Mouse (Mus musculus) embryonic fibroblast, embryonic 13.5 days (primary cell): ENCODE measurements at regions not wholly inside any gene's neighbourhood (a gene's known extent, or its start where the extent isn't known, plus 50 kb on each side); places are given as distances from the start of the nearest gene placed in this dataset.

Source experiments
- H3K27ac ChIP-seq: 2 replicates; pipeline ENCODE4 v1.5.1; 2012; ENCODE audit warnings: low read length, control low read depth, inconsistent platforms; ENCODE audit not compliant: insufficient read depth
- H3K4me1 ChIP-seq: 2 replicates; pipeline ENCODE4 v1.6.1; 2011; ENCODE audit warnings: low read length; ENCODE audit not compliant: control insufficient read depth, insufficient read depth
- H3K4me3 ChIP-seq: 2 replicates; pipeline ENCODE4 v1.5.1; 2011; ENCODE audit warnings: mild to moderate bottlenecking, control low read depth, low read length; ENCODE audit not compliant: insufficient read depth
- CTCF ChIP-seq: IDR thresholded peaks from 2 replicates; pipeline ENCODE4 v1.5.1; 2011; ENCODE audit warnings: mild to moderate bottlenecking, control low read depth, low read length, moderate library complexity, borderline replicate concordance; ENCODE audit not compliant: insufficient read depth
- POLR2A ChIP-seq: IDR thresholded peaks from 2 replicates; pipeline ENCODE4 v1.6.1; 2011; ENCODE audit warnings: low read depth, mild to moderate bottlenecking, control low read depth, low read length, moderate library complexity

DNA sequence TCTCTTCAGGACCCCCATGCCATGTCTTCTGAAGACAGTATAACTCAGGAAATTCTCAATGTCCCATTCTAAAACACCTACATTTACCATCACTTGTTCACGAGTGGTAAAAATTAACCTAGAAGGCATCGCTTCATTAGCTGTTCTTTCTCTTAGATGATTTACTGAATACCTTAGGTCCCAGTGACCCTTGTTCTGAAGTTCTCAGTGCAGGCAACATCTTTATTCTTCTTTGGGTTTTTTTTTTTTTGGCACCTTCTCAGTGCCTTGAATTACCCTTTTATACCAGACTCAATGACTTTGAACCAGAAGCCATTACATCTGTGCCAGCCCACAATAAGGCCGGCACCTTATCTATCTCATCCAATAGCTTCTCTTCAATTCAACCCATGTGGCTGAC lies 167.1 kb upstream of the Usp24 start:
- no peak overlapping the region for H3K4me3 ChIP-seq
- TF ChIP-seq POLR2A (no peak), CTCF (no peak)
- no peaks in the 10 kb centered on the region for H3K4me1 ChIP-seq
- H3K27ac ChIP-seq: no peak overlapping the region

DNA sequence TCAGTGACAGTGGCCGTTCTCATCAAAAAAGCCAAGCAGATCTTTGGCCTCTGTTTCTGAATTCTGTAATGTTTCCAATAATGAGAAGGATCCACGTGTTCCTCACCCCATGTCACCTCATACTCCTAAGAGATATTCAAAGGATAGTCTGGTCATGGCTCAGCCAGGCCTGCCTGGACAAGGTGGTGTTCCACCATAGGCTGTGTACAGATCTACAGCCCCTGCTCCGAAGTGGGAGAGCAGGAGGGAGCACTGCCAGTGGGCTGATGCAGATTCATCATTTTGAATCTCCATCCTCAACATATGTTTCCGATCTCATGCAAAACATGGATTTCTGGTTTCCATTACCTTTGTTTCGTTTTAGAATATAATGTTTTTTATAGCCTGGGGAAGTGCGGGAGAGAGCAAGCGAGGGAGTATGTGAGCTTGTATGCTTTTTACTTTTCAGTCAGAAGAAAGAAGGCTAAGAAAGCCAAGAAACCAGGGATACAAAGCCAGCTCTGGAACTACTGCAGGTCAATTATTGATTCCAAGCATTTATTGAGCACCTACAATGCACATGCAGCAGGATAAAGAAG lies 166.5 kb upstream of the Usp24 start:
- TF ChIP-seq POLR2A (no peak), CTCF (no peak)
- Histone ChIP-seq H3K27ac (no peak overlapping the region), H3K4me1 (no peaks in the 10 kb centered on the region), H3K4me3 (no peak overlapping the region)

DNA sequence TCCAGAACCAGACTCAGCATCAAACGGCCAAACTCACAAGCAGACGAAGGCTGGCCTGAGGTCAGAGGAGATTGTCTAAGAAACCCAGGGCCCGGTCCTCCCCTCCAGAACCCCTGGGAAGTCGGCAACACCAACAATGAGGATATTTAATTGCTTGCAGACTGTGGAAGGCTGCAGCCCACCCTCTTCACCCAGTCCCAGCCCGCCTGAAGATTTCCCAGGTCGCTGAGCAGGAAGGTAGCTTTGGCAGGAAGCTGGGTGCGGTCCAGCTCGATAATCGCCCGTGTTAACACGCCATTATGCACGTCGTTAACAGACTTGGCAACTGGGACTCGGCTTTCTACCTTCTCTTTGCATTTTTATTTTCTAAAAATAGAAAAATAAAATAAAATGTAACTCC lies 165.2 kb upstream of the Usp24 start:
- no peak overlapping the region for H3K27ac ChIP-seq

DNA sequence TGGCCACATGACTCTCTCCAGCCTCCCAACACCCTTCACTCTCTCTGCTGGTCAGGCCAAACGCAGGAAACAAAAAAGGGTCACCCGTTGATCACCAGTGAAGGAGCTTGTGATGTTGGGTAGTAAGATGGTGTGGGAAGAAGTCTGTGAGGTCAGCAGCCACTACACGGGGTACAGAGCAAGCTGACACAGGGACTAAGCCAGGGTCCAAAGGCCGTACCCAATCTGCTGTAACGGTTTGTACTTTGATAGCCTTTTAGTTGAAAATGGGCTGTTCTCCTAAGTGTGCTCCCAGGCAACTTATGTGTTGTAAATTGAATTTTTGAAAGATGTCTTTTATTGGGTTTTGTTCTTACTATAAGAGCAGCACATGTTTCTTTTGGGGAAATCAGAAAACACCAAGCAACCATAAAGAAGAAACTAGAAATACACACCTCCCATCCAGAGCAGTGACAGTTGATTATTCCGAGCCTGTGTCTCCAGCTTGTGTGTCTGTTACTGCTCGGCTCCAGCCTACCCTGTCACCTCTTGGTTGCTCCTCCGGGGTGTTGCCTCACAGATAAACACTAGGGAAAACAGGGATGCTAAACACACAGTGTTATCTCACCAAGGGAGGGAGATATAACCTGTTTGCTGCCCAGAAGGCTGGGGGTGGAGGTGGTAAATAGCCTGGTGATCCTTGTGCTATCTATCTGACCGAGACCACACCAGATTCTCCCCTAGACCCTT lies 158.4 kb upstream of the Usp24 start:
- no peak for TF ChIP-seq CTCF
- TF ChIP-seq POLR2A: no peak
- no peaks in the 10 kb centered on the region for H3K4me1 ChIP-seq
- H3K4me3 ChIP-seq: no peak overlapping the region
- H3K27ac ChIP-seq: no peak overlapping the region

More for the DNA sequence above, 165.2 kb upstream of the Usp24 start:
- Histone ChIP-seq H3K4me1 (no peaks in the 10 kb centered on the region), H3K4me3 (no peak overlapping the region)
- no peak for TF ChIP-seq POLR2A
- no peak for TF ChIP-seq CTCF

DNA sequence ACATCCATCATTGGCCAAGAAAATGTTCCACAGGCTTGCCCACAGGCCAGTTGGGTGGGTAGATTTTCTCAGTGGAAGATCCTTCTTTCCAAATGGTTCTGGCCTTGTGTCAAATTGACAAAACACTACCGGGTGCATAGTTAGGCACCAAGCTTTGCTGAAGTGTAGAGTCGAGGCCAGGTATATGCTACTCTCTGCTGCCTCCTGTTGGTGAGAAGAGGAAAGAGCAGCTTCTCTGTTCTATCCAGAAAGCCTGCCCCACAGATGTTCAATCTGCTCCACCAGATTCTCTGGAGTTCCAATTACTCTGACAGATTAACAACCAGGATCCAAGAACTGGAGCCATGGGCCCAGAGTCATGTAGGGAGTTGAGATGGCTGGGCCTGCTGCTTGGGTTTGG lies 154.4 kb upstream of the Usp24 start:
- Histone ChIP-seq H3K27ac (no peak overlapping the region), H3K4me1 (no peaks in the 10 kb centered on the region), H3K4me3 (no peak overlapping the region)
- TF ChIP-seq POLR2A (no peak), CTCF (no peak)

DNA sequence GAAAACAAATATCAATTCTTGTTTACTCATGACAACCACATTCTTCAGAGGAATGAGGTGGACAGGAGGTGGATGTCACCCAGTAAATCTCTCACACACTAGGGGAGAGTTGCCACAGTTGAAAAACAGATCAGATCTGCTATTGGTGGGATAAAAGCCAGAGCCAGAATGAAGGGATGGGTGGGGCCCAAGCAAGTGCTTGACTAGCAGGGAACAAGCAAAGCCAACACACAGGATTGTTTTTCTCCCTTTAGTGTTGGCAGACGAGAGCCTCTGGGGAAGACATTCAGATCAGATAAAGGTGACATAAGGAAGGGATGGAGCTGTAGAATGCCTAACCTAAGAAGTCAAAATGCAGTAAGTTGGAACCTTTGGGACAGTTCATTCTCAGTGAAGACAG lies 153.5 kb upstream of the Usp24 start:
- no peak for TF ChIP-seq CTCF
- no peak for TF ChIP-seq POLR2A
- no peak overlapping the region for H3K27ac ChIP-seq
- no peaks in the 10 kb centered on the region for H3K4me1 ChIP-seq
- no peak overlapping the region for H3K4me3 ChIP-seq

DNA sequence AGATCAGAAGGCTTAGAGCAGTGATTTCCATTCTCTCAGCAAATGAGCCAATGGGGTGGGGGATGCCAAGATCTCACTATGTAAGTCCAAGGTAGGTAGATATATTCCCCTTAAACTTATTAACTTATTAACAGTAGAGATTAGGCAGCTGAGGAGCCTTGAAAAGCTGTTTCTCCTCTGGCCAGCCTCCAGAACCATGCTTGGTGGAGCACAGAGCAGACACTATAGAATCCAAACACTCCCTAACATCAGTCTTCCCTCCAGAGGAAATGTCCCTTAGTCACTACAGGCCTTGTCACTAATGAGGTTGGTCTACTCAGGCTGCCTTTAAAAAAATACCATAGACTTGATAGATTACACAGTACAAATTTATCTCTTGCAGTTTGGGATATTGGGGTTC lies 152.8 kb upstream of the Usp24 start:
- Histone ChIP-seq H3K27ac (no peak overlapping the region), H3K4me1 (no peaks in the 10 kb centered on the region), H3K4me3 (no peak overlapping the region)
- TF ChIP-seq CTCF (no peak), POLR2A (no peak)

DNA sequence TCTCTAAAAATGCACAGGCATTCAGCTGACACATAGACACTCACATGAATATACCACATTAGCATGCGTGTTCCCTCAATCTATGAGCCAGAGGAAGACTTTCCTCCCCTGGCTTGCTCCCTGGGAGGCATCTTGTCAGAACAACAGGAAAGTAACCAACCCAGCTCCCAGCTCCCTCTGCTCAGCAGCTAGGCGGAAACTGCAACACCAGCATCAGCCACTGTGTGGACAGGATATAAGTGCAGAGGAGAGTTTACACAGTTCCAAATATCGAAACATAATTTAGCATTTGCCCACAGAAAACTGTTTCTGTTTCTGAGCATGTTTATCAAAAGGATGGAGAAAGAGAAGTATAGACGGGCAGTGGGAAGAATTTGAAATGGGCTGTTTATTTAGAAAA lies 148.3 kb upstream of the Usp24 start:
- no peaks in the 10 kb centered on the region for H3K4me1 ChIP-seq
- H3K27ac ChIP-seq: no peak overlapping the region
- TF ChIP-seq CTCF: no peak
- no peak overlapping the region for H3K4me3 ChIP-seq

DNA sequence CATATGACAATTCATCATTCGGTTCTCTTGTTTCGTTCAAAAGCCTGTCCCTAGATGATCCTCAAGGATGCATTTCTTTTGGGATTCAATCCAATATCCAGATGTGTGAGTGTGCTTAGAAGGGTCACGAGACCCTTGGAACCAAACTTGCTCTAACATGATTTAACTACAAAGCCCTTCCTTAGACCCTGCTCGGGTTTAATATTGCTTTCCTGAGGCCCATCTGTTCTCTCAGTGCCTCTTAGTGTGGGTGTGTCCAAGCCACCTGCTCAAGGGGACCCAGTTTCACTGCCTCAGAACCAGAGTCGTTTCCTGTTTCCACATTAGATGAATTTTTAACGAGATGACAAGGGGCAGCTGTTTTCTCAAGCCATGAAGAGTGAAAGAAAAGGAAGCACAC lies 147.3 kb upstream of the Usp24 start:
- no peak overlapping the region for H3K4me3 ChIP-seq
- H3K27ac ChIP-seq: no peak overlapping the region
- no peak for TF ChIP-seq POLR2A
- TF ChIP-seq CTCF: no peak
- H3K4me1 ChIP-seq: no peaks in the 10 kb centered on the region

DNA sequence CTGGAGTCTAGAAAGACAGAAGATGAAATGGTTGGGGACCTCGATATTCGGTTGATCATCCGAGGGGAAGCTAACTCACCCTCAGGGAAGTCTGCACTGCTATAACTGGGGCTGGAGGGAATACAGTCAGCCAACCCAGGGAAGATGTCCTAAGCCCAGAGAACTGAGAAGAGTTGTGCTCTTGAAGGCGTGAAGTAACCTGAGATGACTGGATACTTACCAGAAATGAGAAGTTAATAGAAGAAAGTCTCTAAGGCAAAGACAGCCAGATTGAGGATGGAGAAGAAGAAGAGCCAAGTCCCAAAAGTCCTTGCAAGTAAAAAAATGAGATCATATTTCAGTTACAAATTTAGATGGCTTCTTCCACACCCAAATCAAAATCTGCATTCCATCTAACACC lies 146.5 kb upstream of the Usp24 start:
- TF ChIP-seq POLR2A: no peak
- TF ChIP-seq CTCF: no peak
- H3K4me3 ChIP-seq: no peak overlapping the region
- H3K4me1 ChIP-seq: no peaks in the 10 kb centered on the region
- H3K27ac ChIP-seq: no peak overlapping the region

DNA sequence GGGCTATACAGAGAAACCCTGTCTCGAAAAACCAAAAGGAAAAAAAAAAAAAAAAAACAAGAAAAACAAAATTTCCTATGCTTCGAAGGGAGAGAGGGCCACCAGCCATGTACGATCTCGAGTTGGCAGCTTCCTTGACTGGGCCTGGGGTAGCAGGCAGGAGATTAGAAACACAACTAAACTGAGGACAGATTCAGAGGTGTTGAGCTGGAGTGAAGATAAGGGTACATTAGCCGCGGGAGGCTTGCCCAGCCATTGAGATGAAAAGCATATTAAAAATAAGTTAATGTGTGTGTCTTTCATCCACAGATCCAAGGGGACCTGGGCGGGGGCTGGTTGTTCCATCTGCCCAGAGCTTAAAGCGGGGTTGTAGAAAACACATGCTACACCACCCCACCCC lies 145.3 kb upstream of the Usp24 start:
- Histone ChIP-seq H3K27ac (no peak overlapping the region), H3K4me1 (no peaks in the 10 kb centered on the region), H3K4me3 (no peak overlapping the region)
- TF ChIP-seq CTCF: no peak
- no peak for TF ChIP-seq POLR2A
